In genomic region chr6:135387653-135388052, GRCm38 (mm10) we compare ENCODE assay signal across 12 mouse cellular contexts.
"Had no signal": no experiment of that assay in that cellular context is flagged by ENCODE, and none has a peak within 500 bp of the region (broad histone marks: within the 10 kb centered on the region; RNA-seq: fewer than 3 reads in every experiment).

No protein-coding gene starts in this region.

- H3K27me3 ChIP-seq: liver, embryonic 13.5 days; midbrain, embryonic 15.5 days; neural tube, embryonic 13.5 days had no signal

- H3K4me3 ChIP-seq: liver, embryonic 13.5 days; megakaryocyte, embryonic 14.5 days; midbrain, embryonic 15.5 days; neural tube, embryonic 13.5 days had no signal

- H3K36me3 ChIP-seq: liver, embryonic 13.5 days; midbrain, embryonic 15.5 days; neural tube, embryonic 13.5 days had no signal

- ATAC-seq: liver, postnatal 0 days; midbrain, embryonic 15.5 days had no signal

- H3K4me2 ChIP-seq: liver, embryonic 13.5 days; midbrain, embryonic 11.5 days; midbrain, embryonic 15.5 days; neural tube, embryonic 13.5 days had no signal

- DNase-seq: kidney, adult 18-20 months; layer of hippocampus, adult 9-11 months; liver; liver, embryonic 13.5 days; liver, postnatal 0 days; right cerebral cortex, postnatal 14 days; thymus, postnatal 36 days had no signal

- H3K9me3 ChIP-seq: liver, embryonic 13.5 days; megakaryocyte, embryonic 14.5 days; midbrain, embryonic 15.5 days; neural tube, embryonic 13.5 days had no signal

- H3K9ac ChIP-seq: liver, embryonic 13.5 days; liver, postnatal 0 days; midbrain, embryonic 15.5 days; neural tube, embryonic 13.5 days had no signal

- H3K27ac ChIP-seq: liver, embryonic 13.5 days; macrophage; midbrain, embryonic 15.5 days; neural tube, embryonic 13.5 days had no signal
